Mouse (Mus musculus): ENCODE measurements around the gene Rpa1.
A peak's percentile ranks its signal among the peaks of the same experiment; 100 is the strongest.

Gene Rpa1

DNA sequence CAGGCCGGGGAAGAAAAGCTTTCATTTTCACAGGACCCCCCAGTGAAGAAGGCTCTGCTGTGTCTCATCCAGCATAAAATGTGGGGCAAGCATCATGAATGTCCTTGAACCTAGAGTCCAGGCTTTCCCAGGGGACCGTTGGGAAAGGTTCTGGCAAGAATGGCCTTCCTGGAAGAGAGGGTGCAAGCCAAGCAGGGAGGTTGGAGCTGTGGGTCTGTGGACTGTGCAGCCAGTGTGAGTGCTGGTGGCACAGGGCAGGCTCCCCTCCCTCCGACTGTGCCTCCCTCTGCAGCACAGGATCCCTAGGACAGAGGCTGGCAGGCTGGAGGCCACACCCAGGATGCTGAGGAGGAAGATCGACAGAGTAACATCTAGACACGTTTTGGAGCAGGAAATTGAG is 85.3 kb downstream of the Rpa1 start:
- peak in 1 of 2 experiments; percentile 47 for DNase-seq (ENCODE audit: low spot score in 2 of 2)

DNA sequence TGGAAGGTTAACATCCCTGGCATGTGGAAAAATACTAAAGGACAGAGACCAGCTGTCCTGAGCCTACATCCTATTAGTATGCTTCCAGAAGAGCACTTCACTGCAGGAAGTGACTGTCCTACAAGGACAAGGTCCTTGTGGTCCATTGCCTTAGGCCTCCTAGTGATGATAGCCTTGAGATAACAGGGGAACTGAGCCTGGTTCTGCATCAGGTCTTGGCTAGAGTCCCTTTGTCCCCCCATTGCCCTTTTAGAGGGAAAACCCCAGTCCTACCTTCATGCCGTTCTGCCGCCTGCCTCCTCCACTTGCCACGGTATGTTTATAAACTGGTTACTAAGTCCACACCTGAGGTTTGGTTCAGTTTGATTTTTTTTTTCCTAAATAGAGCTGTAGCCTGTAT is 85.9 kb downstream of the Rpa1 start:
- no peak for DNase-seq (ENCODE audit: low spot score in 2 of 2)

DNA sequence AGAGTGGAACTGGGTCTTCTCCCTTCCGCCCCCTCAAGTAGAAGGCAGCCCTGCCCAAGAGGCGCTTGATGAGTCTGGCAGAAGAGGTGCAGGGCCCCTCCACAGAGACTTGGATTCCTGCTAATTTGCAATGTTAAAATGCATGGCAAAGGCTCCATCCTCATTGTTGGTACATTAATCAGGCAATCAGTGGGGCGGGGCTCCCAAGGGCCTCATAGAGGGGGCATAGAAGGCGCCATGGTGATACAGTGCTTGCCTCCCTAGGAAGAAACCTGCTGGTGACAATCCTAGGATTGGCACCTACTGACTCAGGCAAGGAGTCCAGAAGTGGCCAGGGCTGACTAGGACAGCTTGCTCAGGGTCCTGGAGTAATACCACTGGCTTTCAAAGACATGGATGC is 86.4 kb downstream of the Rpa1 start:
- DNase-seq (ENCODE audit: low spot score in 2 of 2), result no peak

DNA sequence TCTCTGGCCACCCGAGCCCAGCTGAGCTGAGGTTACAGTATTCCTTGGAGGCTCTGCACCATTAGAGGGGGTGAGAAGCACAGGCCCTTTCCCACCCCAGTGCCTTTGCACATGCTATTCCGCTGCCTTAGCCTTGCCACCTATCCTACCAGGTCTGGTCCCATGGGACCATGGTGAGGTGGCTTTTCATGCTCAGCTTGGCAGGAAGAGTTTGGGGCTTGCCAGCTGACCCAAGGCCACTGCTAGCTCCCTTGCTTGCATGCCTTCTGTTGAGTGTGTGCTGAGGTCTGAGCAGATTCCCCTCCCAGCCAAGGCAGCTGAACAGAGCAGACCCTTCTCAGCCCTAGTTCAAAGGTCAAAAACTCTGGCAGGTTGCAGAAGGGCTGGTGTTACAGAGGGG is 87.1 kb downstream of the Rpa1 start:
- DNase-seq (ENCODE audit: low spot score in 2 of 2), result no peak

DNA sequence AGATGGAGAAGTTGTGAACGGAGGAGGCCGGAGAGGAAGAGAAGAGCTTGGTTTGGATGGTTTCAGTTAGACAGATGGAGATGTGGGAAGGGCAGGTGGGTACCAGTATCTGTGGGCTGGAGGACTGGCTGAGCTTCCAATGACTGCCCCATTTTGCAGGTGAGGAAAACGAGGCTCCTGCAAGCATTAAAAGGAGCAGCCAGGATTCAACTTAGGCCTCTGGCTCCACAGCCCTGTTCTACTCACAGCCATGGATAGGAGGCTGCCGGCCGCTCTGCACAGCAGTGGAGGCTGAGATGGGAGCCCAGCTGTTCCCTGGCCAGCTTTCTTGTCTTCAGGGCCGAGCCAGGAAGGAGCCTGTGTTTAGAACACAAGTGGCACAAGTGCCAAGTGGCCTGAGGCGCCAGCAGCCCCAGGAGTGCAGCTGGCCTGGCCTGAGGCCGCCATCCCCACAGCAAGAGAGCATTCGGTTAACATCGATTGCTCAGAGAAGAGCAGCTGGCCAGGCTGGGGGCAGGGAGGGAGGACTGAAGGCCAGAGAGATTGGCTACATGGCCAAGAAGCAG is 88.0 kb downstream of the Rpa1 start:
- peak in 1 of 2 experiments; percentile 68 for DNase-seq (ENCODE audit: low spot score in 2 of 2)

DNA sequence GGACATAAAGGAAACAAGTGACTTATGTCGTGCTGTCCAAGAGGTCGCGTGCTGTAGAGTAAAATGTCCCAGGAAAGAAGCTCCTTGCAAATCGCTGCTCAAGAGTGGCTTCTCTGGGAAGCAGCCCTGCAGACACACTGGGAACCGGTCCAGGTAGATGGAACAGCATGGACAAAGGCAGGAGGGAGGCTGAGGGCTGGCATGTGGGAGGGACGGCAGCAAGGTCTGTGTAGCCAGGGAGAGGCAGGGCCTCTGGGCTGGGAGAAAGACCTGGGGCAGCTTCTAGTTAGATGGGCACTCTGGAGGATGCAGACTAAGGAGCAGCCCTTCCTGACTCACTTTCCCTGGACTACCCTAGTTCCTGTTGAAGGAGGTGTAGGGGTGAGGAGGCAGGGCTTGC is 88.7 kb downstream of the Rpa1 start:
- no peak for DNase-seq (ENCODE audit: low spot score in 2 of 2)

DNA sequence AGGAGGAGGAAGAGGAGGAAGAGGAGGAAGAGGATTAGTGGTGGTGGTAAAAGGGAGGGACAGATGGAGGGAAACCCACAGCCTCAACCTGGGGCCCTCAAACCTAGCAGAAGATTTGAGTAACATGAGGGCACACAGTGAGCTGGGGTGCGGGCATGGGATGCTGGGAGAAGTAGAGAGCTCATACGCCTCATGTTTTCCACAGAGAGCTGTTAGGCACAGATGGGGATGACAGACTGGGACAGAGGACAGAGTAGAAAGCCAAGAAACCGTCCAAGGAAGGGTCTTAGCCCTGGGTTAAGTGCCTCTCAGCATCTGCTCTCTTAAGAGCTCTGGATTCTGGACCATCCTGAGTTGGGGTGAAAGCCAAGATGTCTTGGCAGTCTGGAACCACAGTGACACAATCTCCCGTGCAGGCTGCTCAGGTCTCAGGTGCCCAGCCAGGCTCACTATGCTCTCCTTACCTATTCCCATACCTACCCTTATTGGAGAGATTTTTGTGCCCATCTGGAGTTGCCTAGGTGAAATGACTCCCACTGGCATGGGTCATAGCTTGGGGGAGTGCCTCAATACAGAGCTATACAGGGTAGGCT is 91.0 kb downstream of the Rpa1 start:
- no peak for DNase-seq (ENCODE audit: low spot score in 2 of 2)

DNA sequence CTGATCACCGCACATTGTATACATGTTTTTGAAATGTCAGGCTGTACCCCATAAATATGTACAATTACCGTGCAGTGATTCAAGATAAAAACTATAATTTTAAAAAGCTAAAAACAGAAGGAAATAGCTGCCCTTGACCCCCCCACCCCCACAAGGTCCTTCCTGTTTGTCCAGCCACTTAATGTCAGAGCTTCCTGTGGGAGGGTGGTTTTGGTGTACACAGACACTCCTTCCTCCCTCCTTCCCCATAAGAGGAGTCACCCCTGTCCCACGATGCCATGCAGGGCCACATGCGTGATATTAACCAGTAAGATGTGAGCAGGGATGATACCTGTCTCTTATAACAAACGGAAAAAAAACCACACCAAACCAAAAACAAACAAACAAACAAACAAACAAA is 92.8 kb downstream of the Rpa1 start:
- DNase-seq (ENCODE audit: low spot score in 2 of 2), result no peak

DNA sequence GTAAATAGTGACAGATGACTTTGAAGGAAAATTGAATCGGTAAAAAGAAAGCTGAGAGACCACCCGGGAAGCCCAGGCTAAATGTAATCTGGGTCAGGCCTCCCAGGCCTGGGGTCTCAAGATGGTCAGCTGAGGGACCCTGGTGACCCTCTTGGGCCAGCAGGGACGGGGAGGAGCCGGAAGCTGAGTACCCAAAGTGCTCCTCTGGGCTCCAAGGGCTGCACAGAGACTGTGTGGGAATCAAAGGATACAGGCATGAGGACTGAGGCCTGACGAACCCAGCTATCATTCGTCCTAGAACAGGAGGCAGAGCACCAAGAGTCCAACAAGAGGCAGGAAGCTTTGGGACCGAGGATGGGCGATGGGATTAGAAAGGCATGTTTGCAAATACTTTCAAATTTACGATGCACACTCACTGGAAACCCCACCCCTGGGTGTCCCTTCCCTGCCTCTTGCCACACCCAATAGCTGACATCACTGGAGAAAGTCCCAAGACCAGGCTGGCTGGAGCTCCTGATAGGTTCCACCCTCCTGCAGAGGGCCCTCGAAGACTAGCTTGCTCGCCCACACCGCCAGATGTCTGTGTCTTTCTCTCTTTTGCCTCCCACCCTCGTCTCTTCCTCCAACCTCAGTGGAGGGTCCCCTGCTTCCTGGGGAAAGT is 93.7 kb downstream of the Rpa1 start:
- peak; percentile 43 to 57 for DNase-seq (ENCODE audit: low spot score in 2 of 2)

DNA sequence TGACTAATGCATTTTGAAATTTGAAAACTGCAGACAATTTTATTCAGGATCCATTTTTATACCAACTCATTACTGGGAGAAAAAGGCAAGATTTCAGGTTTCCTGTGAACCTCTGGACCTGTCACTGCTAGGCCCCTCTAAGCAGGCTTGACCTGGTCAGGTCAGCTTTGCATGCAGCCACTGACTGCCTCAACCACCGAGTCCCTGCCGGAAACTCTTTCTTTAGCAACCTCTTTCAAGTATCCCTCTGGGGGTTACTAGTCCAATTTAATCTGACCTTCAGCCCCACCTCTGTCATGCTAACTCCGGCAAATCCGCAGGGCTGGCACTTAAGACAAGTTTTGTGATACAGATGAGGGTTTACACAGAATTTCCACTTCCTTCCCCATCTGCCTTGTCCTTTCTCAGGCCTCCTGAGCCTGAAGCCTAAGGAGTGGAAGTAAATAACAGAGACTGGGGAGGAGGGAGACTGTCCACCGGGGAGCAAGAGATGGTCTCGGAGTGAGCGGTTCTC is 96.5 kb downstream of the Rpa1 start:
- DNase-seq (ENCODE audit: low spot score in 2 of 2), result no peak

DNA sequence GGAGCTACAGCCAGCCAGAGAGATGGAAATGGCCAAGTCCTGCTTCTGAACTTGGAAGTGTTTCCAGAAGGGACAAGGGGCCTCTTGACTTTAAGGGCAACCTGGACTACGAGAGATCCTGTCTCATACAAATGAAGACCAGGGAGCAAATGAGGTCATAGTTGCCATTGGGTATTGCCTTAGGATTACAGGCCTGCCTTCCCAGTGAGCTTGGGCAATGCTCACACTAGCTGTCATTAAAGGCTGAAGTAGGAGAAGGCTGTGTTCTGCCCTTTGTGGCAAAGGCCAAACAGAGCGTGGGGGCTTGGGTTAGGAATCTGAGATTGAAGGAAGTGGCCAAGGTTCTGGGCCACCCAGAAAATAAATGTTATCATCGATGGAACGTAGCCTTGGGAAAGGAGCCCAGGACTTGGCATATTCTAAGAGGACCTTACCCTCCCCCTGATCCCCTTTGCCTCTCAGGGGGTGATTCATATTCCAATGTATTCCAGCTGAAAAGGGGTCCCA is 97.1 kb downstream of the Rpa1 start:
- no peak for DNase-seq (ENCODE audit: low spot score in 2 of 2)

DNA sequence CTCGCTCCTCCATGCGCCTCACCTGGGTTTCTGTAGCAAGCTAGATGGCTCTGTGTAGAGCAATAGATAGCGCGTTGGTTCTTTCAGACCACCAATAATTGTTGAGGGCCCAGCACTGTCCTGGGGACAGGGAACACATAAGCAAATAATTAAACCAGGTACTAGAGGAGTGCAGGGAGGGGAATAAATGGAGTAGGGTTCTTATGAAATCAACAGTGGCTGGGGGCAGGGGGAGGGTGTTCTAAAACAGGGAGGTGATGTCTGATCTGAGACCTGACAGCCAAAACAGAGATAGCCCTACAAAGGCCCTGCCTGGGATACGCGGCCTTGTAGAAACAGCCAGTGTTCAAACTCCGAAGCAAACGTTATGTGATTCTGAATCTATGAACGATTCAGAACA is 98.5 kb downstream of the Rpa1 start:
- no peak for DNase-seq (ENCODE audit: low spot score in 2 of 2)
